Mouse (Mus musculus) cortical plate, adult 2 months (tissue): ENCODE measurements around the gene Spesp1. TPM values are rescaled to one million over a fixed set of nuclear protein-coding genes. Genes with fewer than 3 reads are reported as not detected.

ENCODE experiments used
- H3K27ac ChIP-seq: fragments of 200-500 bp; 2 replicates; pipeline ENCODE4 v1.5.1; 2012; ENCODE audit warnings: low read length, control low read depth, inconsistent platforms; ENCODE audit not compliant: insufficient read depth
- H3K4me1 ChIP-seq: fragments of 200-500 bp; 2 replicates; pipeline ENCODE4 v1.6.1; 2011; ENCODE audit warnings: low read length; ENCODE audit not compliant: control insufficient read depth, insufficient read depth
- H3K4me3 ChIP-seq: fragments of 200-500 bp; 2 replicates; pipeline ENCODE4 v1.5.1; 2011; ENCODE audit warnings: mild to moderate bottlenecking, low read length, control low read depth; ENCODE audit not compliant: insufficient read depth
- CTCF ChIP-seq: fragments of 200-500 bp; IDR thresholded peaks from 2 replicates; pipeline ENCODE4 v1.5.1; 2011; ENCODE audit warnings: mild to moderate bottlenecking, control low read depth, low read length; ENCODE audit not compliant: insufficient read depth; ENCODE audit errors: extremely low read depth
- POLR2A ChIP-seq: fragments of 200-500 bp; IDR thresholded peaks from 2 replicates; pipeline ENCODE4 v1.6.1; 2011; ENCODE audit warnings: mild to moderate bottlenecking, low read length, control low read depth; ENCODE audit not compliant: insufficient read depth; ENCODE audit errors: extremely low read depth
- polyA plus RNA-seq: library from polyadenylated mRNA; depleted of rRNA; stranded (reverse); fragments of >200 nt; gene quantifications from 2 replicates; pipeline ENCODE4 v1.2.3, GENCODE M21; 2012; rRNA removed

Gene Spesp1
- not detected in 2 replicates for polyA plus RNA-seq

GRCm38 (mm10) chr9:62281991-62282390 lies at the start of gene Spesp1:
Gene Spesp1 (minus strand): TSS chr9:62282208.
- peaks cover 6% of the 10 kb centered on the region; the same call in 1 of the 2 replicates for H3K4me1 ChIP-seq
- H3K27ac ChIP-seq = no peak within 1 kb of the TSS
- H3K4me3 ChIP-seq = no peak within 1 kb of the TSS
- no peak for TF ChIP-seq POLR2A

GRCm38 (mm10) chr9:62325965-62326364 lies 44.0 kb upstream of the Spesp1 start:
- H3K4me1 ChIP-seq = no peaks in the 10 kb centered on the region
- H3K4me3 ChIP-seq = no peak overlapping the region
- no peak for TF ChIP-seq CTCF
- no peak for TF ChIP-seq POLR2A
- no peak overlapping the region for H3K27ac ChIP-seq

- Histone ChIP-seq H3K4me1 (no peaks in the 10 kb centered on the region), H3K4me3 (no peak overlapping the region), H3K27ac (no peak overlapping the region)
- no peak for TF ChIP-seq CTCF
Measured at GRCm38 (mm10) chr9:62323816-62324215, 41.8 kb upstream of the Spesp1 start.

- H3K27ac ChIP-seq = no peak overlapping the region
- no peak overlapping the region for H3K4me3 ChIP-seq
- TF ChIP-seq CTCF (no peak), POLR2A (no peak)
- H3K4me1 ChIP-seq = no peaks in the 10 kb centered on the region
Measured at GRCm38 (mm10) chr9:62318729-62319128, 36.7 kb upstream of the Spesp1 start.

- TF ChIP-seq POLR2A = no peak
- no peak for TF ChIP-seq CTCF
- Histone ChIP-seq H3K4me3 (no peak overlapping the region), H3K4me1 (no peaks in the 10 kb centered on the region), H3K27ac (no peak overlapping the region)
Measured at GRCm38 (mm10) chr9:62315556-62315955, 33.5 kb upstream of the Spesp1 start.

GRCm38 (mm10) chr9:62296891-62297290 lies 14.9 kb upstream of the Spesp1 start:
- Histone ChIP-seq H3K27ac (no peak overlapping the region), H3K4me1 (no peaks in the 10 kb centered on the region; the same call in 1 of the 2 replicates), H3K4me3 (no peak overlapping the region)
- no peak for TF ChIP-seq CTCF
- TF ChIP-seq POLR2A = no peak

- no peak overlapping the region for H3K27ac ChIP-seq
- no peaks in the 10 kb centered on the region; the same call in 1 of the 2 replicates for H3K4me1 ChIP-seq
- H3K4me3 ChIP-seq = no peak overlapping the region
- TF ChIP-seq POLR2A = no peak
- peak; percentile 96 for TF ChIP-seq CTCF
Measured at GRCm38 (mm10) chr9:62295006-62295698, 13.1 kb upstream of the Spesp1 start.

GRCm38 (mm10) chr9:62287633-62288025 lies 5.6 kb upstream of the Spesp1 start:
- Histone ChIP-seq H3K4me3 (no peak overlapping the region), H3K27ac (no peak overlapping the region), H3K4me1 (peaks cover 6% of the 10 kb centered on the region; the same call in 1 of the 2 replicates)
- TF ChIP-seq CTCF = no peak
- no peak for TF ChIP-seq POLR2A

GRCm38 (mm10) chr9:62286967-62287632 lies 5.1 kb upstream of the Spesp1 start:
- Histone ChIP-seq H3K4me1 (peaks cover 6% of the 10 kb centered on the region; the same call in 1 of the 2 replicates), H3K27ac (no peak overlapping the region)
- TF ChIP-seq CTCF = peak; percentile 94
- no peak for TF ChIP-seq POLR2A

GRCm38 (mm10) chr9:62284266-62284665 lies 2.3 kb upstream of the Spesp1 start:
- TF ChIP-seq CTCF (no peak), POLR2A (no peak)
- 0 out of 2 replicates have a peak overlapping the region, but pooled peaks have one; percentile 35 for H3K27ac ChIP-seq
- no peak overlapping the region for H3K4me3 ChIP-seq
- H3K4me1 ChIP-seq = peaks cover 6% of the 10 kb centered on the region; the same call in 1 of the 2 replicates

More at GRCm38 (mm10) chr9:62286967-62287632, 5.1 kb upstream of the Spesp1 start:
- H3K4me3 ChIP-seq = no peak overlapping the region
